Mouse (Mus musculus): Measurements from ENCODE around the gene Rita1. TPM values are rescaled to one million over a fixed set of nuclear protein-coding genes. Genes with fewer than 3 reads are reported as not detected.
A peak's percentile ranks its signal among the peaks of the same experiment; 100 is the strongest.

Rita1 gene
- polyA plus RNA-seq, 1 experiment from 2014 or later, result 8.9 TPM

- Histone ChIP-seq H3K4me3 (ENCODE audit: low read depth, low read length) (no peak overlapping the region), H3K36me3 (ENCODE audit: control insufficient read depth, insufficient read depth, low read length) (no peaks in the 10 kb centered on the region), H3K4me2 (no peak overlapping the region), H3K27ac (ENCODE audit: low read depth, low read length) (no peak overlapping the region), H3K9me3 (ENCODE audit: control insufficient read depth, low read length) (no peaks in the 10 kb centered on the region), H3K4me1 (ENCODE audit: control insufficient read depth, insufficient read depth, low read length) (peaks cover 6% of the 10 kb centered on the region; the same call in 1 of the 2 replicates), H3K27me3 (ENCODE audit: control insufficient read depth, insufficient read depth, low read length) (no peaks in the 10 kb centered on the region), H3K9ac (ENCODE audit: low read length) (no peak overlapping the region)
- DNase-seq (ENCODE audit: low spot score, missing footprints) (no peak), ATAC-seq (ENCODE audit: low FRiP score) (no peak)
- 86% methylated on average over 11 of the region's 11 CpGs for WGBS
These were observed 35.5 kb downstream of the Rita1 start for GRCm38 (mm10) chr5:120576781-120577301.

GRCm38 (mm10) chr5:120574469-120575063 is 37.8 kb downstream of the Rita1 start:
- no peak overlapping the region for H3K27ac ChIP-seq (ENCODE audit: low read depth, low read length)
- 77% methylated on average over 10 of the region's 10 CpGs for WGBS

DNA sequence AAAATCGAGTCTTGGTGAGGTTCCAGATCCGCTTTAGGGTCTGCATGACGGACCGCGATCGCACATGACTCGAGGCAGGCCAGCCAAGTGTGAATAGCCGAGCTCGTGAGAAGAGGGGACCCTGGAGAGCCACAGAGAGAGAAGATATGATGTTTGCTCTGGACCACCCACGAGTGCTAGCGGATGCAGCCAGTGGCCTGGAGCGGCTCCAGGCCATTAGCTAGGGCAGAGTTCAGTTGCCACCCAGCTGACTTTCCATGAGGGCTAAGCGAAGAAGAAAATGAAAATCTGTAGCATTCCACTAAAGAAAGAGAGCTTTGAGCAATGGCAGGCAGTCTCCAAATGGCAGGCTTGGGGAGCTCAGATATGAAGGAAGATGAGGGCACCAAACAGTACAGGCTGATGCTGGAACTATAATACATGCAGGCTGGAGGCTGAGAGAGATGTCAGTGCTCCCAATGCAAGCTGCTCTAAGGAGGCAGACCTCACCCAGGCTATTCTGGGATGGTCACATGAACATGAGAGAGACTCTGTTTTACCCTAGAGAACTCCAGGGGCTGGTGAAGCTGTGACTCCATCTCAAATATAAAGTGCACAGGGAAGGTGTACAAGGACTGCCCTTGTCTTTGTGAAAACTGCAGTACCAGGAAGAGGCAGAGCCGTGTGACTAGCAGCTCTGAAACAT is 41.2 kb downstream of the Rita1 start:
- no peak for DNase-seq (ENCODE audit: low spot score, missing footprints)
- Histone ChIP-seq H3K4me2 (no peak overlapping the region), H3K4me1 (ENCODE audit: control insufficient read depth, insufficient read depth, low read length) (peaks cover 27% of the 10 kb centered on the region), H3K9ac (ENCODE audit: low read length) (no peak overlapping the region), H3K4me3 (ENCODE audit: low read depth, low read length) (no peak overlapping the region), H3K27me3 (ENCODE audit: control insufficient read depth, insufficient read depth, low read length) (no peaks in the 10 kb centered on the region), H3K9me3 (ENCODE audit: control insufficient read depth, low read length) (no peaks in the 10 kb centered on the region), H3K36me3 (ENCODE audit: control insufficient read depth, insufficient read depth, low read length) (no peaks in the 10 kb centered on the region), H3K27ac (ENCODE audit: low read depth, low read length) (no peak overlapping the region)
- no peak for ATAC-seq (ENCODE audit: low FRiP score)
- WGBS, result 62% methylated on average over 14 of the region's 14 CpGs

More at GRCm38 (mm10) chr5:120574469-120575063, 37.8 kb downstream of the Rita1 start:
- H3K36me3 ChIP-seq (ENCODE audit: control insufficient read depth, insufficient read depth, low read length), result no peaks in the 10 kb centered on the region
- H3K4me1 ChIP-seq (ENCODE audit: control insufficient read depth, insufficient read depth, low read length), result peaks cover 9% of the 10 kb centered on the region; the same call in 1 of the 2 replicates
- H3K27me3 ChIP-seq (ENCODE audit: control insufficient read depth, insufficient read depth, low read length), result no peaks in the 10 kb centered on the region
- ATAC-seq (ENCODE audit: low FRiP score) (no peak), DNase-seq (ENCODE audit: low spot score, missing footprints) (no peak)
- no peak overlapping the region for H3K4me2 ChIP-seq
- H3K4me3 ChIP-seq (ENCODE audit: low read depth, low read length), result no peak overlapping the region
- no peaks in the 10 kb centered on the region for H3K9me3 ChIP-seq (ENCODE audit: control insufficient read depth, low read length)
- no peak overlapping the region for H3K9ac ChIP-seq (ENCODE audit: low read length)

DNA sequence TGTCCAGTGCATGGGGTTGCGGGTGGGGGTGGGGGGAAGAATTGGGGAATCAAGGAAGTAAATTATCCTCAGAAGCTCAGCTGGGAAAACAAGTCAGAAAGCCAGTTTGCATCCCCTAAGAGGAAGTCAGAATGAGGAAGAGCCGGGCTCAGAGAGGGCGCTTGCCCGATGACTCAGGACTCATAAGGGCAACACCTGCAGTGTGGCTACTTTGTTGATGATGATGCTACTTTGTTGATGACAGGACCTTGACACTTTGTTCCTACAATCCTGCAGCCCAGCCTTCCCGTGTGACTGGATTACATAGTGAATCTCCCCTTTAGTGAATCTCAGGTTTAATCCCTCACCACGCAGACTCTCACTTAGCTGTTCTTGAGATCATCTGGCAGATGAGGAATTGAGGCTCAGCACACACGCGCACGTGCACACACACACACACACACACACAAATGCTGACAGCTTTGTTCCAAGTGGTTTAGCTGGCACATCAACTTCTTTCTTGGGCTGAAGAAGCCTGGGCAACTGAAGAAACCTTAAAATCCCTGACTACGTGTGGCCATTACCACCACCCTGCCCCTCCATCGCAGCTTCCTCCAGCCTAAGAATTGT is 42.0 kb downstream of the Rita1 start:
- H3K4me1 ChIP-seq (ENCODE audit: control insufficient read depth, insufficient read depth, low read length), result peaks cover 32% of the 10 kb centered on the region
- no peaks in the 10 kb centered on the region for H3K36me3 ChIP-seq (ENCODE audit: control insufficient read depth, insufficient read depth, low read length)
- DNase-seq (ENCODE audit: low spot score, missing footprints) (no peak), ATAC-seq (ENCODE audit: low FRiP score) (no peak)
- H3K9ac ChIP-seq (ENCODE audit: low read length), result no peak overlapping the region
- H3K27ac ChIP-seq (ENCODE audit: low read depth, low read length), result no peak overlapping the region
- H3K4me2 ChIP-seq, result no peak overlapping the region
- whole genome bisulfite sequencing, result 86% methylated on average over 11 of the region's 11 CpGs
- no peaks in the 10 kb centered on the region for H3K27me3 ChIP-seq (ENCODE audit: control insufficient read depth, insufficient read depth, low read length)
- H3K4me3 ChIP-seq (ENCODE audit: low read depth, low read length), result no peak overlapping the region
- H3K9me3 ChIP-seq (ENCODE audit: control insufficient read depth, low read length), result no peaks in the 10 kb centered on the region

DNA sequence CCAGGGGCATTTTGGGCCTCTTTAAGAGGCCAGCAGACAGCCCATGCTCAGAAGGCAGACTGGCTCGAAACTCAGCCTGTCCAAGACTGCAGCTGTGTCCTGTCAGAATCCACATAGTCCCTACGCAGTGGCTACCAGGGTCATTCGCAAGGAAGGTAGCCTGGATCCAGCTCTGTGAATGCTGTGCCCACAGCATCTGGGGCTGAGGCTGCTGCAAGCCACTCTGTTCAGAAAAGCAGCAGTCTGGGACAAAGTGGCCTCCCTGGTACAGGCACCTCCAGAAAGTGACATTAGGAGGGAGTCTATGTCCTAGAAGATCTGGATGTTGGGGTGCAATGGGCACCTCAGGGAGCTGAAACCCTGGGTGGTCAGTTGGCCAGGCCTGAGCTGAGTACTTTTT is 42.6 kb downstream of the Rita1 start:
- no peak overlapping the region for H3K9ac ChIP-seq (ENCODE audit: low read length)
- H3K4me3 ChIP-seq (ENCODE audit: low read depth, low read length), result no peak overlapping the region
- no peak overlapping the region for H3K4me2 ChIP-seq
- no peaks in the 10 kb centered on the region for H3K9me3 ChIP-seq (ENCODE audit: control insufficient read depth, low read length)
- no peak for DNase-seq (ENCODE audit: low spot score, missing footprints)
- no peak for ATAC-seq (ENCODE audit: low FRiP score)
- H3K27me3 ChIP-seq (ENCODE audit: control insufficient read depth, insufficient read depth, low read length), result no peaks in the 10 kb centered on the region
- peaks cover 32% of the 10 kb centered on the region for H3K4me1 ChIP-seq (ENCODE audit: control insufficient read depth, insufficient read depth, low read length)
- no peaks in the 10 kb centered on the region for H3K36me3 ChIP-seq (ENCODE audit: control insufficient read depth, insufficient read depth, low read length)
- WGBS, result 93% methylated on average over 3 of the region's 3 CpGs
- no peak overlapping the region for H3K27ac ChIP-seq (ENCODE audit: low read depth, low read length)

DNA sequence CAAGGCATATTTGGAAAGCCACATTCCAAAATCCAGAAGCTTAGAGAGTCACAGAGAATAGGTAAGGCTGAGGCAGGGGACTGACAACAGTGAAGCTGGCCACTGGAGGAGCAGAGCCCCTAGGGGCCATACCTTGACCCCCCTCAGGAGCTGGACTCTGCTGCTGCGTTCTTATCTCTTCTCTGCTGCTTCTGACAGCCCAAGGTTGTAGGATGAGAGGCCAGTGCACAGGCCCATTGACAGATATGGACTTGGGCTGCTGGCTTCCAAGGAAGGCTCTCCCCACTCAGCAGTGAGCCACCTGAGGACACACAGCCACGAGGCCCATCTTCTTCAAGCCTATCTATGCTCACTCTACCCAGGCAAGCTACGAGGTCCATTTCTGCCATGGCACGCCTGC is 43.4 kb downstream of the Rita1 start:
- H3K9me3 ChIP-seq (ENCODE audit: control insufficient read depth, low read length), result no peaks in the 10 kb centered on the region
- H3K4me2 ChIP-seq, result no peak overlapping the region
- 93% methylated on average over 4 of the region's 4 CpGs for WGBS
- no peak overlapping the region for H3K9ac ChIP-seq (ENCODE audit: low read length)
- H3K36me3 ChIP-seq (ENCODE audit: control insufficient read depth, insufficient read depth, low read length), result no peaks in the 10 kb centered on the region
- H3K27ac ChIP-seq (ENCODE audit: low read depth, low read length), result no peak overlapping the region
- DNase-seq (ENCODE audit: low spot score, missing footprints) (no peak), ATAC-seq (ENCODE audit: low FRiP score) (no peak)
- peaks cover 32% of the 10 kb centered on the region for H3K4me1 ChIP-seq (ENCODE audit: control insufficient read depth, insufficient read depth, low read length)
- H3K27me3 ChIP-seq (ENCODE audit: control insufficient read depth, insufficient read depth, low read length), result no peaks in the 10 kb centered on the region
- H3K4me3 ChIP-seq (ENCODE audit: low read depth, low read length), result no peak overlapping the region

DNA sequence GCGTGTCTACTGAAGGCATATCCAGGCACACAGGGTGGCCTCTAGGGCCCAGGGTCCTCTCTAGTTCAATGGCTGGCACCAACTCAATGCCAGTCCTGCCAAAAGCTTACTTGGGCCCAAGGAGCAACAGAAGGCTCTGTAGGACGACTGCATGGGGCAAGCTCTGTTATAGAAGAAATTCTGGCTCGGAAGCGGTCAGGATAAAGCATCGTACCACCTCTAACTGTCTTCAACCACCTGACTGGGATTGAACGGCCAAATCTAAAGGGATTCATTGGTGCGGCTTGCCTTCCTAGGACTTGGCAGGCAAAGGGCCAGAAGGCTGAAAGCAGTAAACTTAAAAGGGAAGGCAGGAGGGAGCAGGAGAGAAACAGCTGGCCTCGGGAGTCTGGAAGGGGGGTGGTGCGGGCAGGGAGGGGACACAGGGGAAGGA is 44.0 kb downstream of the Rita1 start:
- H3K36me3 ChIP-seq (ENCODE audit: control insufficient read depth, insufficient read depth, low read length), result no peaks in the 10 kb centered on the region
- H3K27me3 ChIP-seq (ENCODE audit: control insufficient read depth, insufficient read depth, low read length), result no peaks in the 10 kb centered on the region
- H3K4me2 ChIP-seq, result no peak overlapping the region
- no peak overlapping the region for H3K9ac ChIP-seq (ENCODE audit: low read length)
- H3K4me1 ChIP-seq (ENCODE audit: control insufficient read depth, insufficient read depth, low read length), result peaks cover 34% of the 10 kb centered on the region
- ATAC-seq (ENCODE audit: low FRiP score) (no peak), DNase-seq (ENCODE audit: low spot score, missing footprints) (no peak)
- H3K27ac ChIP-seq (ENCODE audit: low read depth, low read length), result no peak overlapping the region
- H3K4me3 ChIP-seq (ENCODE audit: low read depth, low read length), result no peak overlapping the region
- WGBS, result 75% methylated on average over 9 of the region's 9 CpGs
- H3K9me3 ChIP-seq (ENCODE audit: control insufficient read depth, low read length), result no peaks in the 10 kb centered on the region

DNA sequence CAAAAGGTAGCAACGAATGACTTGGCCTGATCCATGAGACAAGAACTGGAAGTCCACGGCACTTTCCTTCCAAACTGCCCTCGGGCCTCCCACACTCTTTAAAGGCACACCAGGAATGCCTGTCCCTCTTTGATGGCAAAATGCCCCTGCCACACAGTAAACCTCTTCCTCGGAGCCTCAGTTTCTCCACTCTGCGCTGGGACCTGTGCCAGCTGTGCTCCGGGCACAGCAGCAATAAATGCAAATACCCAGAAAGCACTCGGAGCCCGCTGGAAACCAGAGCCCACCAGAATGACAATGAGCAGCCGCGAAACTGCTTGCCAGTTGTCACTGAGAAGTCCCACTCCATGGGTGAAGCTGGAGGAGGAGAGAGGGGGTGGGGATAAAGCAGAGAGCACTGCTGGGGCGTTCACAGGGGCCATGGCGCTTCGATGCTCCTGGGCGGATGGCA is 44.6 kb downstream of the Rita1 start:
- no peak overlapping the region for H3K4me3 ChIP-seq (ENCODE audit: low read depth, low read length)
- 53% methylated on average over 14 of the region's 14 CpGs for WGBS
- no peaks in the 10 kb centered on the region for H3K9me3 ChIP-seq (ENCODE audit: control insufficient read depth, low read length)
- no peak overlapping the region for H3K4me2 ChIP-seq
- DNase-seq (ENCODE audit: low spot score, missing footprints), result no peak
- H3K27ac ChIP-seq (ENCODE audit: low read depth, low read length), result peak overlapping the region; percentile 55
- no peak for ATAC-seq (ENCODE audit: low FRiP score)
- H3K4me1 ChIP-seq (ENCODE audit: control insufficient read depth, insufficient read depth, low read length), result peaks cover 34% of the 10 kb centered on the region
- H3K9ac ChIP-seq (ENCODE audit: low read length), result peak overlapping the region; percentile 24; the same call in 1 of the 2 replicates
- H3K36me3 ChIP-seq (ENCODE audit: control insufficient read depth, insufficient read depth, low read length), result no peaks in the 10 kb centered on the region
- no peaks in the 10 kb centered on the region for H3K27me3 ChIP-seq (ENCODE audit: control insufficient read depth, insufficient read depth, low read length)

- H3K4me2 ChIP-seq, result no peak overlapping the region
- peaks cover 34% of the 10 kb centered on the region for H3K4me1 ChIP-seq (ENCODE audit: control insufficient read depth, insufficient read depth, low read length)
- H3K27me3 ChIP-seq (ENCODE audit: control insufficient read depth, insufficient read depth, low read length), result no peaks in the 10 kb centered on the region
- ATAC-seq (ENCODE audit: low FRiP score) (peak; percentile 61; the same call in 1 of the 2 replicates), DNase-seq (ENCODE audit: low spot score, missing footprints) (peak; percentile 89)
- no peaks in the 10 kb centered on the region for H3K36me3 ChIP-seq (ENCODE audit: control insufficient read depth, insufficient read depth, low read length)
- H3K4me3 ChIP-seq (ENCODE audit: low read depth, low read length), result no peak overlapping the region
- H3K9ac ChIP-seq (ENCODE audit: low read length), result peak overlapping the region; percentile 24
- WGBS, result 19% methylated on average over 21 of the region's 21 CpGs
- peak overlapping the region; percentile 55 for H3K27ac ChIP-seq (ENCODE audit: low read depth, low read length)
- no peaks in the 10 kb centered on the region for H3K9me3 ChIP-seq (ENCODE audit: control insufficient read depth, low read length)
These were observed 45.1 kb downstream of the Rita1 start for GRCm38 (mm10) chr5:120567253-120567701.
